Mouse (Mus musculus) erythroblast, adult 5-6 weeks (primary cell): ENCODE results near the gene Camta1. TPM values are rescaled to one million over a fixed set of nuclear protein-coding genes. Genes with fewer than 3 reads are reported as not detected.
A peak's percentile ranks its signal among the peaks of the same experiment; 100 is the strongest.

Experiments used
- ATAC-seq: replicated peaks from 2 replicates; pipeline ENCODE4 v1.8.0; 2016; ENCODE audit warnings: moderate number of reproducible peaks, mild to moderate bottlenecking, moderate TSS enrichment, inconsistent platforms; ENCODE audit not compliant: poor library complexity, low FRiP score, severe bottlenecking
- total RNA-seq, 2 experiments: library from RNA; stranded (forward) in 1 of 2; stranded (reverse) in 1 of 2; fragments of 150-400 nt in 1 of 2; fragments of 200-764, 138-1000 nt in 1 of 2; gene quantifications; 2 replicates each; pipeline versions ENCODE4 v1.2.3 to v1.2.4; 2015 to 2017; ENCODE audit warnings: low replicate concordance in 2 of 2

Camta1 gene
- total RNA-seq, 2 experiments from 2014 or later, result 11.7 to 25.7 TPM

- peak; percentile 89 for ATAC-seq
Measured at GRCm38 (mm10) chr4:151703069-151703735, 158.5 kb downstream of the Camta1 start.

- no peak for ATAC-seq
Measured at GRCm38 (mm10) chr4:151702463-151702862, 159.2 kb downstream of the Camta1 start.

- ATAC-seq, result no peak
Measured at GRCm38 (mm10) chr4:151695984-151696383, 165.7 kb downstream of the Camta1 start.

- no peak for ATAC-seq
Measured at GRCm38 (mm10) chr4:151694531-151694930, 167.1 kb downstream of the Camta1 start.

- peak; percentile 60 for ATAC-seq
Measured at GRCm38 (mm10) chr4:151694047-151694446, 167.6 kb downstream of the Camta1 start.

- peak; percentile 61; the same call in 1 of the 2 replicates for ATAC-seq
Measured at GRCm38 (mm10) chr4:151690041-151690440, 171.6 kb downstream of the Camta1 start.

GRCm38 (mm10) chr4:151688206-151688605, 173.5 kb downstream of the Camta1 start:
- ATAC-seq, result no peak

GRCm38 (mm10) chr4:151684596-151684995, 177.1 kb downstream of the Camta1 start:
- ATAC-seq, result no peak

GRCm38 (mm10) chr4:151682831-151683488, 178.7 kb downstream of the Camta1 start:
- no peak for ATAC-seq

- ATAC-seq, result no peak
Measured at GRCm38 (mm10) chr4:151672452-151672851, 189.2 kb downstream of the Camta1 start.

- no peak for ATAC-seq
Measured at GRCm38 (mm10) chr4:151666411-151666901, 195.2 kb downstream of the Camta1 start.

GRCm38 (mm10) chr4:151661486-151661885, 200.2 kb downstream of the Camta1 start:
- no peak for ATAC-seq

- no peak for ATAC-seq
Measured at GRCm38 (mm10) chr4:151656427-151656826, 205.2 kb downstream of the Camta1 start.

GRCm38 (mm10) chr4:151655637-151656385, 205.9 kb downstream of the Camta1 start:
- no peak for ATAC-seq

- ATAC-seq, result no peak
Measured at GRCm38 (mm10) chr4:151655227-151655626, 206.4 kb downstream of the Camta1 start.

- no peak for ATAC-seq
Measured at GRCm38 (mm10) chr4:151642418-151642817, 219.3 kb downstream of the Camta1 start.

GRCm38 (mm10) chr4:151640971-151641370, 220.7 kb downstream of the Camta1 start:
- ATAC-seq, result no peak

GRCm38 (mm10) chr4:151638941-151639340, 222.7 kb downstream of the Camta1 start:
- ATAC-seq, result no peak

GRCm38 (mm10) chr4:151637348-151637747, 224.3 kb downstream of the Camta1 start:
- no peak for ATAC-seq

- ATAC-seq, result no peak
Measured at GRCm38 (mm10) chr4:151634771-151635170, 226.9 kb downstream of the Camta1 start.

GRCm38 (mm10) chr4:151633795-151634194, 227.9 kb downstream of the Camta1 start:
- no peak for ATAC-seq
